Mouse (Mus musculus) embryonic fibroblast, embryonic 13.5 days (primary cell): ENCODE data around the gene Arntl.

ENCODE experiments used
- CTCF ChIP-seq: IDR thresholded peaks from 2 replicates; pipeline ENCODE4 v1.5.1; 2011; ENCODE audit warnings: mild to moderate bottlenecking, control low read depth, low read length, moderate library complexity, borderline replicate concordance; ENCODE audit not compliant: insufficient read depth
- POLR2A ChIP-seq: IDR thresholded peaks from 2 replicates; pipeline ENCODE4 v1.6.1; 2011; ENCODE audit warnings: low read depth, mild to moderate bottlenecking, control low read depth, low read length, moderate library complexity

DNA sequence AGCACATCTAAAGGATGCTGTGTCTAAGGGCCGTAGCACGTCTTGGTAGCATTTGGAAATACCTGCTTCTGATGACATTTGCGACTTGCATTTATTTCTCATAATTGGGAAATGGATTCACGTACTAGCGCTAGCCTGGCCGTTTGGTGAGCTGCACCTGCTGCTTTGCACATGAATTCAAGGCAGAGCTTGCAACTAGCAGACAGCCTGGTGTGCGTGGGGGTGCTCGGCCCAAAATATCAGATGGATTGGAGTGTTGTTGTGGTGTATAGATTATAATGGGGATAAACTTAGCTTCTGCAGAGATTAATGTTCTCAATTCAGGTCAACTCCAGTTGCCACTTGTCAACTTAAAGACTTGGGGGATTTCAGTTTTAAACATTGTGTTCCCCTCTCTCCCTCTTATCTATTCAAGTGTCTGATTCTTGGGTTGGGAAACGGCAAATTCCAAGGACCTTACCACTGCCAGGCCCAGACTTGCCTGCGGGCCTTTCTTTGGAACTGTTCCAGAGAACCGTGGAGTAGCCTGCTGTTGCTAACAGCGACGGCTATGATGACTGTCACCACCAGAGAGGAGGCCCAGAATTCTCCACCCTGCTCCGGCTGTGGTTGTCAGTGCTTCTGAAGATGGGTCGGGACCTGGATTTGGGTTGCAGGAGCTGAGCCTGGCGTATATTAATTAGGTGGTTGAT lies 42.0 kb downstream of the Arntl start:
- TF ChIP-seq CTCF (no peak), POLR2A (no peak)
